Mouse (Mus musculus): ENCODE results near the gene Ocrl. TPM values are rescaled to one million over a fixed set of nuclear protein-coding genes. Genes with fewer than 3 reads are reported as not detected.
A peak's percentile ranks its signal among the peaks of the same experiment; 100 is the strongest.

Gene Ocrl
- polyA plus RNA-seq (2015; fragmentation: Nextera tagmentation; extraction: Ambion mirVana), result 2.6 and 3.1 TPM in 2 replicates

DNA sequence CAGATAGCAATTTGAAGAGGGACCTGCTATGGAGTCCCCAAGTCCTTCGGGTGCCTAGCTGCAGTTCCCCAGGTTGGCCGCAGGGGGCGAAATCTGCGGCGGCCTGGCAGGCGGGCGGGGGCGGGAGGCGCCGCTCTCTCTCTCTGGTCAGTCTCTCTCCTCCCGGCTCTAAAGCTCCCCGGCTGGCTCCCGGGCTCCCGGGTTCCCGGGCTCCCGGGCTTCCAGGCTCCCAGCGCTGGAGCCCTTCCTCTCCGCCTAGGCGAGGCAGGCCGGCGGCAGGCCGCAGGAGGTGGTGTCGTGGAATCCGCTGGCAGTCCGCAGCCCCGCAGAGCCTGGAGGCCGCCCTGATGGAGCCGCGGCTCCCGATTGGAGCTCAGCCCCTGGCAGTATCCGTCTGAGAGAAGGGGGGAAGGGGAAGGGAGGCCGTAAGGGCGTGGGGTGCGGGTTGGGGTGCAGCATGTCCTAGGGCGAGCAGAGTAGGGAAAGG lies at the start of gene Ocrl:
Gene Ocrl, plus strand, starts transcription at position 82 of the 487 bp plus-strand sequence.
- 17% methylated on average over 34 of the region's 35 CpGs for WGBS (ENCODE audit: insufficient replicate concordance)
- Histone ChIP-seq H3K9ac (peak within 1 kb of the TSS; percentile 63), H3K27me3 (no peaks in the 10 kb centered on the region), H3K4me3 (replicated peaks) (peak within 1 kb of the TSS; percentile 72), H3K9me3 (replicated peaks) (no peaks in the 10 kb centered on the region), H3K27ac (replicated peaks) (peak within 1 kb of the TSS; percentile 48), H3K4me1 (replicated peaks) (no peaks in the 10 kb centered on the region), H3K4me2 (peak within 1 kb of the TSS; percentile 66), H3K36me3 (replicated peaks) (no peaks in the 10 kb centered on the region)
- ATAC-seq (ENCODE audit: insufficient read depth), result peak; percentile 70

DNA sequence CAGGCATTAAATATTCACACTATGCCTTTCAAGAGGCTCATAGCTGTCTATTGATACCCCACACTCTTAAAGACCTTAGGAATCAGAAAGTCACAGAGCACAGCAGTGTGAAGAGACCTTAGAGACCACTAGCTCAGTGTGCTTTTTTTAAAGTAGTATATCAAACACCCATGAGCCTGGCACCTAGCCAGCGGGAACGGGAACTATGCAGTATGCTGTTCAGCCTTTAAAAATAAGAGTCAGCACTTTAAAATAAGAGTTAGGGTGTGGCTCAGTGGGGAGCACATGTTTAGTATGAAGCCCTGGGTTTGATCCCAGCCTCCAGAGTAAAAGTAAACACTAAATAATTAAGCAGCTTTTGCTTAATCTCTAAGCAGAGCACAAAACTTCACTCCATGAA lies 32.1 kb upstream of the Ocrl start:
- H3K9ac ChIP-seq, result no peak overlapping the region
- H3K27ac ChIP-seq (replicated peaks), result no peak overlapping the region
- ATAC-seq (ENCODE audit: insufficient read depth), result no peak
- no peaks in the 10 kb centered on the region for H3K9me3 ChIP-seq (replicated peaks)
- 33% methylated on average over 2 of the region's 2 CpGs for WGBS (ENCODE audit: insufficient replicate concordance)
- H3K4me3 ChIP-seq (replicated peaks), result no peak overlapping the region
- no peaks in the 10 kb centered on the region for H3K36me3 ChIP-seq (replicated peaks)
- H3K4me2 ChIP-seq, result no peak overlapping the region
- no peaks in the 10 kb centered on the region for H3K27me3 ChIP-seq
- H3K4me1 ChIP-seq (replicated peaks), result no peaks in the 10 kb centered on the region

DNA sequence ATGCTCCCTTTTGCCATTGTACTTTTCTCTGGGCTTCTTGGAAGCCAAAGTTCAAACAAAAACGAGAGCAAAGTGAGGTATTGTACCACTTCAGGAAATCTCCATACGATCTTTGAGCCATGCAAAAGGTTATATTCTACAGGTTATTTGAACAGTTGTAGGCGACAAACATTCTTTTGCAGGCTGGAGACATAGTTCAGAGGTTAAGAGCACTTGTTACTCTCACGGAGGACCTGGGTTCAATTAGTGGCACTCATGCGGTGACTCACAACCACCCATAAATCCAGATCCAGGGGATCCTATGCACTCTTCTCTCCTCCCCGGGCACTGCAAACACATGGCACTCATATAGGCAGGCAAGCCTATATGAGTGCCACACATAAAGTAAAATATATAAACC lies 29.4 kb upstream of the Ocrl start:
- Histone ChIP-seq H3K27ac (replicated peaks) (no peak overlapping the region), H3K4me1 (replicated peaks) (no peaks in the 10 kb centered on the region), H3K27me3 (no peaks in the 10 kb centered on the region), H3K4me3 (replicated peaks) (no peak overlapping the region), H3K4me2 (no peak overlapping the region), H3K9me3 (replicated peaks) (no peaks in the 10 kb centered on the region), H3K9ac (no peak overlapping the region), H3K36me3 (replicated peaks) (no peaks in the 10 kb centered on the region)
- WGBS (ENCODE audit: insufficient replicate concordance), result 58% methylated on average over 6 of the region's 6 CpGs
- no peak for ATAC-seq (ENCODE audit: insufficient read depth)

DNA sequence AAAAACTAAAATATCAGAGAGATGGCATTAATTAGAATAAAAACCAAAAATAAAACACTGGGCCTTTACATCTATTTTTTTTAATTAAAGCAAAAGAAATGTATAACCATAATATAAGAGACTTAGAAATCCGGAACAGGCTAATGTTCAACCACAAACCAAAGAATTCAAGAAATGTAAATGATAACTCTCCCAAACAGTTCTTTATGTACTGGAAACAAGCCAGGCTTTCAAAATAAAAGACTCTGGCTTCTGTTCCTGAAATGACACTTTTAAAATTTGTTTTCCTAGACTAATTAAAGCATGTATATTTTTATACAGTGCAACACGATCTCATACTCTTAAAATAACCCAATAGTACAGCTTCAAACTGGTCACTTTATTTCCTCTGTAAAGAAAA lies 24.8 kb upstream of the Ocrl start:
- ATAC-seq (ENCODE audit: insufficient read depth), result no peak
- Histone ChIP-seq H3K36me3 (replicated peaks) (no peaks in the 10 kb centered on the region), H3K9me3 (replicated peaks) (no peaks in the 10 kb centered on the region), H3K4me1 (replicated peaks) (no peaks in the 10 kb centered on the region), H3K9ac (no peak overlapping the region), H3K4me2 (no peak overlapping the region), H3K27me3 (peaks cover 7% of the 10 kb centered on the region), H3K27ac (replicated peaks) (no peak overlapping the region), H3K4me3 (replicated peaks) (no peak overlapping the region)
- 58% methylated on average over 2 of the region's 2 CpGs for WGBS (ENCODE audit: insufficient replicate concordance)

DNA sequence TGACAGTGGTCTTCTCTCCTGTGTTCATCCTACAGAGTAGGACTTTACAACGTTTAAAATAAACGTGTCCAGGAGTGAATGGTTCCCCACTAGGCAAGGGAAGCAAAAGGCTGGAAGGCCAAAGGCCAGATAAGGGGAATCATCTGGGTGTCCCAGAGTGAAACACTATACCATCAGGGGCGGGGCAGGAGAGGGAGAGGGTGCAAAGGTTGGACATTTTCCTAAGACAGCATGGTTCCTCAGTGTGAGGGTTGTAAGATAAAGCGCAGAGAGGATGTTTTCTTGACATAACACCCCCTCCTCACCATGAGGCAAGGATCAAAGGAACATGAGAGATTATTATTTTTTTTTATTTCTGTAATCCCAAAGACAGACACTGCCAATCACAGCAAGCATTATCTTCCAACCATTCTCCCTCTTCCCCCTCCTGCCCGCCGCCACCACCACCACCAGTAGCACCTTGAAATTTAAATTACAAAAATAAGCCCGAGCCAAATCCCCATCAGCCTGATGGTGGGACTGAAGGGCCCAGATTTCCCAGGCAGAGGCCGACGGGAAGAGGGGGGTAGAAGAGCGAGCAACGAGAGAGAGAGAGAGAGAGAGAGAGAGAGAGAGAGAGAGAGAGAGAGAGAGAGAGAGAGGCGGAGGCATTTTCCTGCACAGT lies 20.8 kb upstream of the Ocrl start:
- no peaks in the 10 kb centered on the region for H3K4me1 ChIP-seq (replicated peaks)
- no peak overlapping the region for H3K27ac ChIP-seq (replicated peaks)
- H3K4me2 ChIP-seq, result peak overlapping the region; percentile 50; the same call in 1 of the 2 replicates
- no peak overlapping the region for H3K9ac ChIP-seq
- 11% methylated on average over 12 of the region's 12 CpGs for WGBS (ENCODE audit: insufficient replicate concordance)
- no peaks in the 10 kb centered on the region for H3K36me3 ChIP-seq (replicated peaks)
- ATAC-seq (ENCODE audit: insufficient read depth), result no peak
- no peaks in the 10 kb centered on the region for H3K9me3 ChIP-seq (replicated peaks)
- H3K4me3 ChIP-seq (replicated peaks), result peak overlapping the region; percentile 45
- H3K27me3 ChIP-seq, result peaks cover 13% of the 10 kb centered on the region

DNA sequence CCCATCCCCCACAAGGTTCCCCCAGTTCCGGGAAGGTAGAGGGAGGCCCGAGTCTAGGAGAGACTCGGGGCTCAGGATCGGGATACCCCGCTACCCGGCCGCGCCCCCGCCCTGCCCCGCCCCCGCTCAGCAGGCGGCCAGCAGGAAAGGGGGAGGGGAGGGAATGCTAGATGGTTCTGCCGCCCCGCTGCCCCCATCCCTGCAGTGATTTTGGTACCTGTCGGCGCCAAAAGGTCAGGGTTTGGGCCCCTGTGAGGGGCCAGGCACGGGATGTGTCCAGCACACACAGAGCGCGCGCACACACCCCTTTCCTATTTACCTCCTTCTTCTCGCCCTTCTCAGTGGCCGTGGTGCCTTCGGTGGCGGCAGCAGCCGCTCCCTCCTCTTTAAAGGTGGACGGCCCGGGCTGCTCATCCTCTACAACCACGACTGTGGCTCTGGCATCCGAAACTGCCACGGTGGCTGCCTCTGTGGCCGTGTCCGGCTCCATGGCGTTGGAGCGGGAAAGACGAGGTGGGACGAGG lies 20.2 kb upstream of the Ocrl start:
- peak overlapping the region; percentile 45 for H3K4me3 ChIP-seq (replicated peaks)
- WGBS (ENCODE audit: insufficient replicate concordance), result 16% methylated on average over 36 of the region's 36 CpGs
- no peaks in the 10 kb centered on the region for H3K36me3 ChIP-seq (replicated peaks)
- no peak overlapping the region for H3K27ac ChIP-seq (replicated peaks)
- H3K4me1 ChIP-seq (replicated peaks), result no peaks in the 10 kb centered on the region
- no peaks in the 10 kb centered on the region for H3K9me3 ChIP-seq (replicated peaks)
- H3K27me3 ChIP-seq, result peaks cover 13% of the 10 kb centered on the region
- ATAC-seq (ENCODE audit: insufficient read depth), result no peak
- H3K4me2 ChIP-seq, result peak overlapping the region; percentile 50
- H3K9ac ChIP-seq, result no peak overlapping the region

DNA sequence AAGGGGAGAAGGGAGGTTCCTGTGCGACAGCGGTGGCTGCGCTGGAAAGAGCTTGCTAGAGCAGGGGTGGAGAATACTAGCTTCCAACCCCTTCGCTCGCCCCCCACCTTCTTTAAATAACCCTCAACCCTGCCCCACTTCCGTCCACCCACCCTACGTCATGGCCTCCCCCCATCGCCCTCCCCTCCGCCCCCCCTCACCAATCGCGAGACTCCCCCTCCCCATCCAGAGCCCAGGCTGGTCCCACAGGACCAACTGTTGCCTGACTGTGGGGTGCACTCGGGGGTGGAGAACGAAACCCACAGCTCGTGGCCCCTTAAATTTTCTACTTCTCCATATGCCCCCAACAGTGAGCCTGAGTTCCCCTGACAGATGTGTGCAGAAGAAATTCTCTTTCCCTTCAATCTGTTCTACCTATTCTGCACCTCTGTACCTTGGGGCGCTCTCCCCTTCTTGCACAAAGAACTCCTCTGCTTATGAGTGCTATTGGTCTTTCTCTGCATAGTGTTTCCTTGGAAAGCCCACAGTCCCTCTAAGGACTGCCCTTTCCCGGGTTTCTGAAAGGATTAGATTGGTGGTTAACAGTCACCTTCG lies 19.7 kb upstream of the Ocrl start, which contains the start of gene Smarca1:
Gene Smarca1, minus strand, starts transcription at position 544 of the 594 bp plus-strand sequence.
- ATAC-seq (ENCODE audit: insufficient read depth), result no peak
- no peaks in the 10 kb centered on the region for H3K36me3 ChIP-seq (replicated peaks)
- no peaks in the 10 kb centered on the region for H3K9me3 ChIP-seq (replicated peaks)
- peak within 1 kb of the TSS; percentile 50 for H3K4me2 ChIP-seq
- WGBS (ENCODE audit: insufficient replicate concordance), result 11% methylated on average over 17 of the region's 17 CpGs
- peaks cover 13% of the 10 kb centered on the region for H3K27me3 ChIP-seq
- no peak within 1 kb of the TSS for H3K27ac ChIP-seq (replicated peaks)
- H3K4me1 ChIP-seq (replicated peaks), result no peaks in the 10 kb centered on the region
- no peak within 1 kb of the TSS for H3K9ac ChIP-seq
- peak within 1 kb of the TSS; percentile 45 for H3K4me3 ChIP-seq (replicated peaks)

DNA sequence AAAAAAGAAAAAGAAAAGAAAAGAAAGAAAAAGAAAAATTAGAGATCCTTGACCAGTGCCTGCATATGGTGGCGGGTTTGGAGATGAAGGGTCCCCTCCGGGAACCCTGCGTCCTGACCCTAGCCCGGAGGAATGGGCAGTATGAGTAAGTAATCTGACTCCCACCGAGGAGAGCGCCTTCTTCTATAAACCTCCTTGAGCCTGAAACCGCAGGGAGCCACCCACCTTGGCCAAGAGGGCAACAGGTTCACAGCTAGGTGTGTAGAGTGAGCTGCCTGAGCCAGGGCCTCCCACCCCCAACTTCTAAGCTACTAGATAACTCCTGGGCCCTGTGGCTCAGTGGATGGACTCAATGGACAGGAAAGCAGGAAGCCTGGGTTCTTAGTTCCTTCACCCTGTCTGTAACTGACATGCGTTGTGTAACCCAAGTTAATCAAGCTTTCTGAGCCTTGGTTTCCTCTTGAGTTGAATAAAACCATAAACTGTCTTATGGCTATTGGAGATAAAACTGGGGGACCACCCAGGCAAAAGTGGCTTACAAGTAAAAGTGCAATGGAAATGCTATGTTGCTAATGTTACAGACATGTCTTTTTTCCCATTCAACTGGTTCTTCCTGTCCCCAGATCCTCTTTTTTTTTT lies 836 bp downstream of the Ocrl start:
- Histone ChIP-seq H3K9me3 (replicated peaks) (no peaks in the 10 kb centered on the region), H3K27ac (replicated peaks) (no peak overlapping the region), H3K9ac (peak overlapping the region; percentile 63; the same call in 1 of the 2 replicates), H3K4me2 (peak overlapping the region; percentile 66), H3K36me3 (replicated peaks) (no peaks in the 10 kb centered on the region), H3K4me3 (replicated peaks) (peak overlapping the region; percentile 72), H3K27me3 (no peaks in the 10 kb centered on the region), H3K4me1 (replicated peaks) (no peaks in the 10 kb centered on the region)
- 13% methylated on average over 8 of the region's 8 CpGs for WGBS (ENCODE audit: insufficient replicate concordance)
- no peak for ATAC-seq (ENCODE audit: insufficient read depth)

DNA sequence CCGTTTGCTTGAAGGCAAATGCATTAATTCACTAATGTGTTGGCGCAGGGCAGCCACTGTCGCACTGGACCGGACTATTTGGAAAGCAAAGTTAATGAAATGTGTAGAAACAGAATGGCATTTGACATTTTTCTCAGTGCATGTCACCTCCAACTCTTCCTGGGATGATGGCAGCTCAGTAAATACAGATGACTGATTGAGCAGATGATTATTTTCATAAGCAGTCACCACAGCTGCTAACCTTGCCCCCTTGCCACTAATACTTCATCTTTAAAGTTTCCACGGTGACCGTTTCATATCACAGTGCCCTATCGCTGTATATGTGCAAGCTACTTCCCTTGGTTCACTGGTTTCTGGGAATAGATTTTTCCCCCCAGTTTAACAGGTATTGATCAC lies 1.4 kb downstream of the Ocrl start:
- no peak for ATAC-seq (ENCODE audit: insufficient read depth)
- no peaks in the 10 kb centered on the region for H3K27me3 ChIP-seq
- H3K27ac ChIP-seq (replicated peaks), result no peak overlapping the region
- H3K4me1 ChIP-seq (replicated peaks), result no peaks in the 10 kb centered on the region
- H3K4me2 ChIP-seq, result peak overlapping the region; percentile 66
- H3K36me3 ChIP-seq (replicated peaks), result no peaks in the 10 kb centered on the region
- WGBS (ENCODE audit: insufficient replicate concordance), result 23% methylated on average over 7 of the region's 7 CpGs
- H3K9me3 ChIP-seq (replicated peaks), result no peaks in the 10 kb centered on the region
- H3K4me3 ChIP-seq (replicated peaks), result no peak overlapping the region
- H3K9ac ChIP-seq, result no peak overlapping the region

DNA sequence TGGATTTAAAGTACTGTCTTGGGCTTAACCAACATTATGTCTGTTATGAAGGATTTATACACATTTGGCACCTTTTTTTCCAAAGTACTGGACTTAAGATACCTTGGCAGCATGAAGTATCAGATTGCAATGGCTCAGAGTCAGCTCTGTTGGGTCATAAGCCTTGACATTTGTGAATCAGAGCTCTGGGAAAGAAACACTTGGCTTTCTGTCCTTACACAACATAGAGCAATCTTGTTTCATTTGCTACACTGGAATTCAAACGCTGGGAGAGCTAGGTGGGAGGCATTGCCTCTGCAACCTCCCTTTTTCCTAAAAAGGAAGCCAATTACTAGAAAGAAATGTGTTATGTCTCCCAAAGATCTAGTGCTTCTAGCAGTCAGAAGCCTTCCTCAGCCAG lies 4.6 kb downstream of the Ocrl start:
- Histone ChIP-seq H3K4me2 (no peak overlapping the region), H3K4me3 (replicated peaks) (no peak overlapping the region)
- WGBS (ENCODE audit: insufficient replicate concordance), result 54% methylated on average over 1 of the region's 1 CpGs

DNA sequence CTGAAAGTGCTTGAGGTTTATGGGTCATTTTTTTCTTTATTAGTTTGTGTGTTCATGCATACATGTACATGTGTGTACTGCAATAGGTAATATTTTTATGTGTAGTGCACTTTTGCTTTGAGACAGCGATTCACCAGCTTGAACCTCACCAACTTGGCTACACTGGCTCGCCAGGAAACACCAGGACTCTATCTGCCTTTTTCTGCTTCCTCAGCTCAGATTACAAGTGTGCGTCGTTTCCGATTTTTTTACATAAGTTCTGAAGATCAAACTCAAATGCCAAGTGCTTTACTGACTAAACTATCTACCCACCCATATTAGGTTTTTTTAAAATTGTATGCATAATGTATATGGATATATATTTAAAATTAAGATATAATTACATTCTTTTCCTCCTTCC lies 8.4 kb downstream of the Ocrl start:
- Histone ChIP-seq H3K27ac (replicated peaks) (no peak overlapping the region), H3K27me3 (no peaks in the 10 kb centered on the region), H3K4me1 (replicated peaks) (no peaks in the 10 kb centered on the region), H3K9ac (no peak overlapping the region), H3K9me3 (replicated peaks) (no peaks in the 10 kb centered on the region), H3K4me3 (replicated peaks) (no peak overlapping the region), H3K4me2 (no peak overlapping the region), H3K36me3 (replicated peaks) (no peaks in the 10 kb centered on the region)
- 60% methylated on average over 5 of the region's 5 CpGs for WGBS (ENCODE audit: insufficient replicate concordance)
- ATAC-seq (ENCODE audit: insufficient read depth), result no peak

More for the DNA sequence above, 4.6 kb downstream of the Ocrl start:
- H3K27me3 ChIP-seq, result no peaks in the 10 kb centered on the region
- H3K9ac ChIP-seq, result no peak overlapping the region
- no peak overlapping the region for H3K27ac ChIP-seq (replicated peaks)
- H3K4me1 ChIP-seq (replicated peaks), result no peaks in the 10 kb centered on the region
- no peaks in the 10 kb centered on the region for H3K36me3 ChIP-seq (replicated peaks)
- no peak for ATAC-seq (ENCODE audit: insufficient read depth)
- H3K9me3 ChIP-seq (replicated peaks), result no peaks in the 10 kb centered on the region

Data from liver, embryonic 15.5 days (tissue).